Mouse (Mus musculus) small intestine, adult 2 months (tissue): ENCODE results near the gene Gabrg3.

Source experiments
- CTCF ChIP-seq: fragments of 200-500 bp; IDR thresholded peaks from 2 replicates; pipeline ENCODE4 v1.5.1; 2012; ENCODE audit warnings: low read depth, mild to moderate bottlenecking, control low read depth, inconsistent platforms, low read length, moderate library complexity, mixed read lengths; ENCODE audit not compliant: insufficient replicate concordance, insufficient read length; ENCODE audit errors: extremely low read depth
- POLR2A ChIP-seq: fragments of 200-500 bp; IDR thresholded peaks from 2 replicates; pipeline ENCODE4 v1.6.1; 2012; ENCODE audit warnings: low read depth, mild to moderate bottlenecking, control low read depth, inconsistent platforms, low read length, moderate library complexity

DNA sequence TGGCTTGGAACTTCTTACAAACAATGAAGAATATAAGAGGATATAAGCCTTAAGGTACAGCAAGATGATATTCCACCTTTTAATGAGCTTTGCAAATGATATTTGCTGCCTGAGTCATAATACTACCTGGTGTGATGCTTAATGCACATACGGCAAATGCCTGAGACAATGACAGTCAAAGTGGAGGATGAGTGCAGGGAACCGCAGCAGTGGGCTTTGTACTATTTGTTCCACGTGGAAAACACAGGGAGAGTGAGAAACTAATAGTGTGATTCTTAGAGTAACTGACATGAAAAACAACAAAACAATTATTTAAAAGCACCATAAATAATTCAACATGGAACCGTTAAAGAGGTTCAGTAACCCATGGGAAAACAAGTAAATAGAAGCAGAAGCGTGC, 236.2 kb downstream of the Gabrg3 start:
- no peak for TF ChIP-seq CTCF
- no peak for TF ChIP-seq POLR2A
